Mouse (Mus musculus) left cerebral cortex, adult 8-10 months (tissue): ENCODE results near the gene Ppp1r27. TPM values are rescaled to one million over a fixed set of nuclear protein-coding genes. Genes with fewer than 3 reads are reported as not detected.

ENCODE experiments used
- DNase-seq, 2 experiments: peaks; one replicate each; pipeline ENCODE4 v3.0.0; 2022; ENCODE audit warnings: low spot score in 2 of 2
- total RNA-seq, 4 experiments: library from RNA; stranded (reverse); gene quantifications; 2 replicates each; pipeline ENCODE4 v1.2.4; 2022

Ppp1r27 gene
- total RNA-seq, 4 experiments from 2014 or later: not detected

DNA sequence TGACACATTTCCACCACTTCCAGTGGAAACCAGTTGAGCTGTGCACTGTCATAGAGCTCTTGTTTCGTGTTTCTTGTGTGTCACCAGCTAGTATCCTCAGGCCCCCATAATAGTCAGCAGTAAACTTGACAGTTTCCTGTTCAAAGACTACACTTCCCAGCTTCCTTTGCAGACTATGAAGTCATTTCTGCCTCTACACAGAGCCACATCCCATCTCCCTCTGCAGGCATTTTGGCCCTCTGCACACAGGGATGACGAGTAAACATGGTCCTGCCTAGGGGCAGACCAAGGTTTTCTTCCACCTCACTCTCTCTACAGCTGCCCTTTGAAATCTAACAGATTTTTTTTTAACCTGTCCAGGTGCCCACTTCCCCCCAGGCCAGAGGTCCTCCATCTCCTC, 3.5 kb downstream of the Ppp1r27 start:
- DNase-seq: no peak

DNA sequence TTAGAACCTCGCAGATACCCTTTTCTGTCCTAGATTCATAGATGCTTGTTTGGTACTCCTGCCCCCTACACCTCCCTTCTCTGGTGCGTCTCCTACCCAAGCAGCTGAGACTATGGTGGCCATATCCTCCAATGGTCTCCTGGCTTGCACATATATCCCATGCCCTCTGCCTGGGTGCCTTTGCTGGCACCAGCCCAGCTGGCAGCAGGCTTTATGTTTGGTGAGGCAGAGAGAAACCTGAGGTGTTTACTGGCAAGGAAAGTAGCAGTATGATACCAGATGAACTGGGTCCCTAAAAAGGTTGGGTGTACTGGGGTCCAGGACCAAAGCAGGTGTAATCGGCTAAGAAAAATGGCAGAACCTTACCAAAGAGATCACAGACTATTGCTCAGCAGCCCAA, 5.0 kb downstream of the Ppp1r27 start:
- no peak for DNase-seq

DNA sequence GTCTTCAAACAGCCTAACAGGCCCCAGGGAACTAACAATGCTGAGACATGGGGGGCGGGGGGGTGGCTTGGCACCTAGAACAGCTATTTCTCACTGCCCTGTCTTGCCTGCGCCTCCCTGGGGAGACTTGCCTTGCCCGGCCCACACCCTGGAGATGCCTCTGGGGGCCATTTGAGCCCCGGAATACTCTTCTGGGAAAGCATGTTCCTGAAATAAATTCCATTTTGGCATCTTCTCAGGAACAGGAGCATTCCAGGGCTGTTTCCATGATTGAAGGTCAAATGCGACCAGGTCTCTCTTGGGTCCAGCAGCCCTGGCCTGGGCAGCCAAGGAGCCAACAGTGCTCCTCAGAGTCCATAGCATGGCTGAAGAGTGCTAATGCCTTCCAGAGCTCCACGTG, 8.6 kb downstream of the Ppp1r27 start:
- DNase-seq: no peak

DNA sequence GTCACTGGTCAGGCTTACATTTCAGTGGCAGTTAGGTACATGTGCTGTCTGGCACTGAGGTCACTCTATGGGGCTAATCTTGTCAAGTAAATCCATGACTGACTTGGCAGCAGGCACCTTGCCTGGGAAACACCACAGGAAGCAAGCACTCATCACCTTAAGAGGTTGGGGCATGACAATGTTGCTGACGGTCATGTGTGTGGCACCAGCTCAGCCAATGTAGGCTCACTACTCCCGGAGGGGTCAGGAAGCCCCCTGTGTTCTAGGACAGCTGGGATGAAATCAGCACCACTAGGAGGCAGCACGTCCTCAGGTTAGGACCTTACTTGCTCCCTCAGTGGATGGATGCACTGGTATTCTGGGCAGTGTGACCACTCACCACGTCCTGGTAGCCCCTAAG, 9.0 kb downstream of the Ppp1r27 start:
- DNase-seq: no peak

DNA sequence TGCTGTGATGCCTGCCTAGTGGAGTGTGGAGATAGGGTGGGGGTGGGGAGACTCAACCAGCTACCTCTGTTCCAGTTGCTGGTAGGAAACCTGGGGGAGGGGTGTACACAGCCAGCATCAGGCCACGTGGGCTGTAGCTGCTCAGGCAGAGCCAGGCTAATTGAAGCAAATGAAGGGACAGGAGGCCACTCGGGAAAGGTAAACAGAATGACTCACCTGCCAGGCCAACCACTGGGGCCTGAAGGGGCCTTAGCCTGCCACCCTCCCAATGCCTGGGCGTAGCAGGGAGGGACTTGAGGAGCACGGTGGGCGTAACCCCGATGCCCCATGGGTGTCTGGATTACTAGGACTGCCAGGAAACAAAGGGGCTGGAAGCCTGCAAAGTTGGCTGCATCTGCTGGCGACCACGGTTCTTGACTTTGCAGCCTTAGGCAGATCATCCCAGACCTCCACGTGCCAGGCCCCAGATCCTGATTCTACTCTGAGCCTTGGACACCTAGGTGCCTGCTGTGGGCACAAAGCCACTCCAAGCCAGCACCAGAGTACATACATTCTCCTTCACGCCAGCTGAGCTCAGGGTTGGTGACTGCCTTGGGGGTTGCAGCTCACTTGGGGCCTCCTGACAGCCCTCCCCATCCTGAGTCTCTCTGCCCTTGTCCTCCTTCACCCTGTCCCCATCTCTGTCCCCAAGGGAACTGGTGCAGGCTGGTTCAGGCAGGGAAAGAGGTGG, 11.5 kb downstream of the Ppp1r27 start:
- no peak for DNase-seq

DNA sequence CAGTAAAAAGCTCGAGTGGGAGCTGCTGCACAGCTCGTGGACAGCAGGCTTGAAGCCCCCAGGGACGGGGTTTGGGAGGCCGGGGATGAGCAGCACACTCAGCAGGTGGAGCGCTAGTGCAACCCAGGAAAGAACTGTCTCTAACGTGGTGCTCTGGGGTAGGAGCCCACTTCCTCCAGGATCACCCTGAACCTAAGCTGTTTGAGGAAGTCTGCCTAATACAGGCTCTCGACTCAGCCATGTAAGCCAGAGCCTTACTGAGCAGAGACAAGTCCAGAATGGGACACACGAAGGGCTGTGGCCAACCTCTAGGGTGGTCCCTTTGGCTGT, 12.0 kb downstream of the Ppp1r27 start:
- DNase-seq: no peak

DNA sequence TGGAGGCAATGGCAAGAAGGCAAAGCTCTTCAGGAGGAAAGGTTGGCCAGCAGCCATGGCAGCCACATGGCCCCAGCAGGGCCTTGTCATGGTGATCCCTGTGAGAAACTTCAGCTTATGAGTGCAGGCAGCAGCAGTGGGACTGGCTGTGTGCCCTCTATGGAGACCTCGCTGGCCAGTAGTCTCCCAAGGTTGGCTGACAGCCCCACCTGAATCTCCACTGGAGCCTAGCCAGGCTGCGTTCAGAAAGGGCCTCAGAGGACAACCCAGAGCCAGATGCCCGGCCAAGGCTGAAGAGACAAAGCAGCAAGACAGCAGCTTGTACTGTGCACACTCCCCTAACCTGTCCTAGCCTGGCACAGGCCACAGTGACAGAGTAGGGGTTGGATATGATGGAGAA, 12.4 kb downstream of the Ppp1r27 start:
- no peak for DNase-seq

DNA sequence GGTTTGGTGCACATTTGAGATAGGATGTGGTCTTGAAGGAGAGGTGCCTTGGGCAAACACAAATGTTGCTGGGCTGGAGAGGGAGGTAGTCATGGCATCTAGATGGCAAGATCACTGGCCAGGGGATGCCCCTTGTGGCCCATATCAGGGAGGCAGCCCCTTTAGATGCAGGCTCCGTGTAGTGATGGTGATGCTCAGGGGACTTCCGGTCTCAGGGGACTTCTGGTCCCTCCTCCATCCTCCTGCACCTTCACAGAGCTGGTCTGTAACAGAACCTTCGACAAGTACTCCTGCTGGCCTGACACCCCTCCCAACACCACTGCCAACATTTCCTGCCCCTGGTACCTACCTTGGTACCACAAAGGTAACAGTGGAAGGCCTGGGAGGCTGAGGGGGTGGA, 15.1 kb downstream of the Ppp1r27 start:
- DNase-seq: no peak

DNA sequence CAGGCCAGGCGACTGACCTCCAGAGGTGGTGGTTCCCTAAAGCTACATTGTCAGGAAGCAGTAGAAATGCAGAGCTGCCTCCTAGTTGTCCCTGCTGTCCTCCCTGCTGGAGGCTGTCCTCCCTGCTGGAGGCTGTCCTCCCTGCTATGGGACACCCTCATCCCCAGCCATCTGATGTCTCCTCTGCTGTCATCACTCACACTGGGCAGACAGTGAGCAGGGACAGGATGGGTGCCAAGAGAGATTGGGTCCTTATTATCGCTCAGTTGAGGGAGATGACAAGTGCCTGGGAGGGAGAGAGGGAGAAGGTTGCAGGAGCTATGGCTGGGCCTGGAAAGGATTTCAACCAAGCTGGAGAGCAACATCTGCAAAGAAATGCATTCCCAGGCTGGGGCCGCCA, 15.8 kb downstream of the Ppp1r27 start:
- no peak for DNase-seq

DNA sequence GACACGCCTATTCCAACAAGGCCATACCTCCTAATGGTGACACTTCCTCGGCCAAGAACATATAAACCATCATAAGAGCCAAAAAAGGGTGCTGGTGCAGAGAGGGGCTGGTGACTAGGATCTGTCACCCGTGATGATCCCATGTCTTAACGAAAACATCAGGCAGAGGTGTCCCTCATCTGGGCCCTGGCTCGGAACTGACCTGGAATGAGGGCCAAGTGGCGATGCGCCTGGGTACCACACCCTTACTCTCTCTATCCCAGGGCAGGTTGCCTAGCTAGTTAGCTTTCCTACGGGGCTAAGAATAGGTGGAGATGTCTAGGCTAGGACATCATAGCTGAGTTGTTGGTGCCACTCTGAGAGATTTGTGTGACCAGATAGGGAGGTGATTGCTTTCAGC, 16.8 kb downstream of the Ppp1r27 start:
- DNase-seq: no peak

DNA sequence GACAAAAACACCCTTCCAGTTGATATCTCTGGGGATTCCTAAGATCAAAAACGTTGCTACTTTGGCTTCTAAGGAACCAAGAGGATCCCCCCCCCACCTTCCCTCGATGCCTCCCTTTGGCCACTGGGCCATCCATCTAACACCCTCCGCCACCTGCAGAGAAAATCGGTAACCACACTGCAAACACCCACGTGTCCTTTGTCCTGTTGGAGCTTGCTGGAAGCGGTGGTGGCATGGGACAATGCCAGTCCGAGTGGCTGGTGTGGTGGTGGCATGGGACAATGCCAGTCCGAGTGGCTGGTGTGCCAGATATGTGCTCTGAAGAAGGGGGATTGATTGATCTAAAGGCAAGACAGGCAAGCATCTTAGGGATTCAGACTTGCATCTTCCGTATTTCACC, 19.3 kb downstream of the Ppp1r27 start:
- DNase-seq: no peak

DNA sequence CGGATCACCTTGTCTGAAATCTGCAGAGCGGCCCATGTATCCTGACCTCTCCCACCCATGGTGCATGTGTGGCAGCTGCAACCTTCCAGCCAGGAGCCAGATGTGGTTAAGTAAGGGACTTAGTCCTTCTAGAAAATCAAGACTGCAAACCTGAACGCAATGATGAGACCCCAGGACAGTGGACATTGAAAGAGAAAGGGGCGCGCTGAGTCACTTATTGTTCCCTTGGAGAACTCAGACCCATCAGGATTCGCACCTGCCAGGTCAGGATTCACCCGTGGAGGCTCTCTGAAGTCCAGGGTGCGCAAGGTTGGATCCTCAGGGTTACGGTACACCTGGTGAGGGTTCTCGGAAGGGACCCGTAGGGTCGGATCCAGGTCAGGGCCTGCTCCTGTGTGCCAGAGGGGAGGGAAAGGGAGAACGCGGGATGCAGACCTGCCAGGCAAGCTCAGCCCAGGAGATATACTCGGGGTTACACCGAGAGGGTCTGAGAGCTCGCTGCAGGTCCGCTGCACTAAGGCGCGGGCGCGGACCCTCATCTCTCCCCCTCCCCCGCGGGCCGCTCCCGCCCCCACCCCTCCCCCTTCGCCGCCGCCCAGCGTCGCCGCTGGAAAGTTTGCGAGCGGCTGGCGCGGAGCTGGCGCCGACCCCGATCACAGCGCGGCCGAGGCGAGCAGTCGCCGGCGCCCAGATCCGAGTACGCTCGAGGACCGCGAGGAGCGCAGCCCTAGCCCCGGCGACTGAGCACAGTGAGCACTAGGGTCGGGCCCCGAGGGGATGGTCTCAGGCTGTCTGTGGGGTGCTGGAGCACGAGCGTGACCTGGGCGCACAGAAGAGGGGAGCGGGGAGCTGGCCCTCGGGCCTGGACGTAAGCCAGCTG, 20.6 kb downstream of the Ppp1r27 start, which contains the start of gene Gcgr:
Gene Gcgr (plus strand): TSS at position 615 of the 880 bp plus-strand sequence.
- DNase-seq: no peak

DNA sequence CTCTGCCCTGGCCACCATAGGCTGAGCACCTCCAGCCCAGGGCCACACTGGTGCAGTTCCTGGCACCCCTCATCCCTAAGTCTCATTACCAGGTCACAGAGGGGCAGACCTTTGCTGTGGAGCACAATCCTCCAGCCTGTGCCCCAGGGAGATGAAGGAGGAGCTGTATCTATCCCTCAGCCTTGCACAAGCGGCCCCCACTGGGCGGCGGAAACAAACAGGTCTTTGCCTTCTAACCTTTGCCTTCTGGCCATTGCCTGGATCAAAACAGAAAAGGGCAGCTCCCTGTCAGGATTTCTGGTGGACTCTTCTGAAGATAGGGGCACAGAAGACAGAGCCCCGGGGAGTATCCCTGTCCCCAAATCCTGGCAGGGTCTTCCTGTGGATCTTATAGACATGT, 22.0 kb downstream of the Ppp1r27 start:
- DNase-seq: no peak

DNA sequence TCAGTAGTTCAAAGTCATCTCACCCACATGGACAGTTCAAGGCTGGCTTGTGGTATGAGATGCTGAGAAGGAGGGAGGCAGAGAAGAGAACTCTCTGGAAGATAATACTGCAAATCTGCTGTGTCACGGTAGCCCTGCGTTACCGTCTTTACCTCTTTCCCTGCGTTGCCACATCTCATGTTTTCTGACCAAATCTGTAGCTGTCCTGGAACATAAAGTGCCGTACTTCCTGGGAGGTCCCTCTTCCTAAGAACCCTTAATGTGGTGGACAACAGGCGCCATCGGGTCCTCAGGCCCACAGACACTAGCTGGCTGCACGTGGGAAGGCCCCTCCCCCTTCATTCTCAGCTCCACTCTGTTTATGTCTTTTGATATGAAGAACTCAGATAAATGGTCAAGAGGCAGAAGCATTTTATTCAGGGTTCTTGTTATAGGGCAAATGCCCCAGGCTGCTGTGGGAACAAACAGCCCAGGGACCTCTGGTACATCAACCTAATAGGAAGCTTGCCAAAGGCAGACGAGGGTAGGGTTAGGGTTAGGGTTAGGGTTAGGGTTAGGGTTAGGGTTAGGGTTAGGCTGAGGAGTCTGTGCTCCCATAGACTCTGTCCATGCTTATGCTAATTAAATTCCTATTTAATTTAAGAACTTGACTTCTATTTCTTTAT, 23.1 kb downstream of the Ppp1r27 start:
- DNase-seq: no peak

DNA sequence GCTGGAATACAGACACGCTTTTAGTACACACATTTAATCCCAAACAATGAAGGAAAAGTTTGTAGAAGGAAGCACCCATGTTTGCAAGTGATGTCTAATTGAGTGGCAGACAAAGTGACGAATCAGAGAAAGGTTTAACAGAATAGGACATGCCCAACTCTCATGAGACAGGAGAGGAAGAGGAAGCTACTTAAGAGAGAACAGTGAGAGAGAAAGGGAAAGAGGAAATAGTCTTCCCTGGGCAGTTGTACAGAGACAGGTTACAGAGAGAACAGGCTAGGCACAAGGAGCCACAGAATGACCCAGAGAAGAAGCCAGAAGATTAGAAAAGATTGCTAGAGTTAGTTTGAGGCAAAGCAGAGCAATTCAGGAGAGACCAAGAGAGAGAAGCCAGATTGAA, 25.0 kb downstream of the Ppp1r27 start:
- DNase-seq: no peak

DNA sequence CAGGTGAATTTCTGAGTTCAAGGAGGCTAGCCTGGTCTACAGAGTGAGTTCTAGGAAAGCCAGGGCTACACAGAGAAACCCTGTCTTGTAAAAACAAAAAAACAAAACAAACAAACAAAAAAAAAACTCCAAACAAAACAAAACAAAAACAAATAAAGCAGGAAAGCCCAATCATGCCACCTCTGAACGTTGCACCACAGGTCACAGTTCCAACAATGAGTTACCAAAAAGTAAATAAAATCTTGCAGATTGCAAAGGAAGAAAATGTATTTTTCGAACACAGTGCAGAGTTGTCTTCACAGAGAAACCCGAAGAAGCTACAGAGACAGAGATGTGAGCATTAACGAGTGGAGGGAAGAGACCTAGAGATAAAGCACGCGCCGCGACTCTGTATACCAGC, 28.4 kb downstream of the Ppp1r27 start:
- no peak for DNase-seq

DNA sequence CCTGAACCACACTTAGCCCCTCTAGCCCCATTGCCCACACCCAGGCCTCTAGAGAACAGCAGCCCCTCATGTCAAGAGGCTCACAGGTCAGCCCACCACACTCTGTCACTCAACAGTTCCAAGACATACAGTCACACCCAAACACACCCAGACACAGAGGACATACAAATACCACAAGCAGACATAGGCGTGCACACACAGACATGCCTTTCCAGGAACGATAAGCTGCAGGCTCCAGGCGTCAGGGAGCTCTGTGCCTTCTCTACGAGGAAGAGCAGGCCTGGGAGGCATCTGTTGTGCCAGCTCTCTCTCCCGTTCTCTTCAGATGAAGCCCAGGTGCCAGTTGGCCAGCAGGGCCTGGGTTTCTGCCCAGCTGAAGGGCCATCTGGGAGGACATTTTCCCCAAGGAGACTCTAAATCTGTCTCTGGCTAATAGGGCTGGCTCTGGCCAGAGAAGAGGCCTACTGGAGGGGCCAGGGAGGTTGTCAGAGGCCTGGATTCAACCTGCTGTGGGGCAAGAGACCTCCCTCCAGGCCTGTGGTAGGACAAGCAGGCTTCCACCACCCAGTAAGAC, 29.9 kb downstream of the Ppp1r27 start:
- no peak for DNase-seq

DNA sequence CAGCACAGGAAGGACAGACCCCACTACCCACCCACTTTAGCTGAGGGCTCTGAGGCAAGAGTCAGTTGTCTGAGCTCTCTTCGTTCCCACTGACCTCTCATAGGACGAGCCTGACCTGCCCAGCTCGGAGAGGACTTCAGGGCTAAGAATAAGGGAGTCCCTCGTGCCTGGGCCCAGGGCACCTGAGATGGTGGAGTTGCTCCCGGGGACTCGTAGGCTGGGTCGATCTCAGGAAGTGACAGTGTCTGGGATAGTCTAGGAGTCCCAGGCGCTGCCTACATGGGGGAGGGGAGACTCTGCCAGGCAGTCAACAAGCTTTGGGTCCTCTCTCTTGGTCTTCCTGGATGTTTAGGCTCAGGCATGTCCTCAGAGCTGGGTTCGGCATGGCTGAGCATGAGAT, 30.4 kb downstream of the Ppp1r27 start:
- no peak for DNase-seq

DNA sequence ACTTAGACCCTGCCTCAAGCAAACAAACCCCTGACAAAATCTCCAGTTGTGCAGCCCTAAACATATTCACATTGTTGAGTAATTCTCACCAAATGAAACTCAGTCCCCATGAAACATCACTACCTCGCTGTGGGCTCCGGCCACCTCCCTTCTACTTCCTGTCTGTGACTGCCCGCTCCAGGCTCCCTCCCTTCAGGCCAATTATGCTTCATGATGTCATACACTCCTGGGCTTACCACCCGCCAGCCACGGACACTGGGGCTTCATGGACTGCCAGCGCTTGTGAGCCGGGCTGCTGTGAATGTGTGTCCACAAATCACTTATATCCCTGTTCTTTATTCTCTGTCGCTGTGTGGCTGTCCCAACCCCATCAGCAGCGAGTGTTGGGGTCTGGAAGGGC, 31.2 kb downstream of the Ppp1r27 start:
- no peak for DNase-seq

DNA sequence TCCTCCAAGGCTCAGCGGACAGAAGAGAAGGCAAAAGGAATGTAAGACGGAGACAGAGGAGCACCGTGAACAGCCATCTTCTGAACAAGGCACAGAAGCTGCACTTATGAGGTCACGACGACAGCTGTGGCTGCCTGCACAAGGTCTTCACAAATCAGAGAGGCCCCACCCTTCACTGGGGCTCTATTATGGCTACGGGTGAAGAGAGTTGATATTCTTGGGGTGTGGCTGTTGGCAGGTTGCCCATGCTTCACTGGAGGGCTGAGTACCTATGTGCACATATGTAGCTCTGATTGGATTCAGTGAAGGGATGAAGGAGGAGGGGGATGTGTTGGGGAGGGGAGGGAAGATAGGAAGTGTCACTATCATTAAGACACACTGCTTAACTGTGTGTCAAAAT, 32.4 kb downstream of the Ppp1r27 start:
- DNase-seq: no peak

DNA sequence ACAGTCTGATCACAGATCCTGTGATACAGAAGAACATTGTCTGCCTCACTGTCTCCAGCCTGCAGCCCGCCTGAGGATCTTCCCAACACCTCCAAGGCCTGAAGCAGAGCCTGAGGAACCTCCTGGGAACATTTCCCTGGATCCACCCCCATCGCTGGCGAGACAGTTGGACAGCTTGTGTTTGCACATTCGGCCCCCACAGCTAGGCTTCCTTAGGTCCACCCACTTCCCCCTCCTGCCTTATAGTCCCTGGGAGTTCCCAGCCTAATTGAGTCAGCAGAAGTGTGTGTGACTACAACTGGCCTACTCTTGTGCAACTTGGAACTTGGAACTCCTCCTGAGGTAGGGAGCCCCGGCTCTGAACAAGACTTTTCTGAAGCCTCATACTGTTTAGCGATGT, 32.9 kb downstream of the Ppp1r27 start:
- peak; percentile 34 to 92 for DNase-seq

DNA sequence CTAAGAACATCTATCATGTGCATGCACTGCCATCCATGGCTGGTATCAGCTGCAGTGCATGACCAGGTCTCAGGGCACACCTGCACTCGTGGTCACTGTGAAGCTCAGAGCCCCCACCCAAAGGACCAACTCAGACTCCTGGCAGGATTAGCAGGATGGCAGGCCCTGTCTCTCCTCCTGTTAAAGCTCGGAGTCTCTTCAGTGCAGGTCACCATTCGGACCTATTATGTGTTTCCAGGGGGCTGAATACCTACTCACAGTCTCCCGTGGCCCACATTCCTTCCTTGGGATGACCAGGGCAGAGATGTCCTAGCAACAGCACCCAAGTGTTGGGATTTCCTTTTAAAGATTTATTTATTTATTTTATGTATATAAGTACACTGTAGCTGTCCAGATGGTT, 33.8 kb downstream of the Ppp1r27 start:
- DNase-seq: no peak
